Comparison of ENCODE assay signal across 14 mouse cellular contexts in genomic region chr12:100126968-100127865, GRCm38 (mm10). TPM values are rescaled to one million over a fixed set of nuclear protein-coding genes. Genes with fewer than 3 reads are reported as not detected.
DNase-seq lines count a peak whose midpoint lies in the region; ATAC-seq and TF ChIP-seq lines count a peak whose summit lies in the region.
"Had no signal": no experiment of that assay in that cellular context is flagged by ENCODE, and none has a peak within 500 bp of the region (broad histone marks: within the 10 kb centered on the region; RNA-seq: fewer than 3 reads in every experiment).

No protein-coding gene starts in this region.

- no peaks in the 10 kb centered on the region for H3K27me3 ChIP-seq in heart, embryonic 12.5 days (replicated peaks)
- H3K27me3 ChIP-seq in limb, embryonic 12.5 days: no peaks in the 10 kb centered on the region
- H3K27me3 ChIP-seq in small intestine, adult 2 months (ENCODE audit: control insufficient read depth, insufficient read depth, low read length): no peaks in the 10 kb centered on the region
- H3K27me3 ChIP-seq: embryonic facial prominence, embryonic 12.5 days; forebrain, embryonic 13.5 days; limb, embryonic 15.5 days; Patski had no signal

- no peak overlapping the region for H3K9ac ChIP-seq in heart, embryonic 12.5 days
- H3K9ac ChIP-seq in limb, embryonic 12.5 days (replicated peaks): no peak overlapping the region
- H3K9ac ChIP-seq: embryonic facial prominence, embryonic 12.5 days; forebrain, embryonic 13.5 days; limb, embryonic 15.5 days had no signal

- intact Hi-C loops in heart, postnatal 25 days (cut with DNase I): no loop called here

- TF ChIP-seq POLR2A in lung, adult 2 months (IDR thresholded peaks at IDR 0.05; ENCODE audit: borderline replicate concordance, extremely low read depth, low read depth, low read length): no peak
- no peak for TF ChIP-seq POLR2A in small intestine, adult 2 months (IDR thresholded peaks at IDR 0.05; ENCODE audit: low read depth, low read length)

- peak overlapping the region; percentile 67 for H3K27ac ChIP-seq in heart, embryonic 12.5 days (ENCODE audit: poor library complexity, severe bottlenecking)
- H3K27ac ChIP-seq in limb, embryonic 12.5 days: peak overlapping the region; percentile 72
- peak overlapping the region; percentile 24 for H3K27ac ChIP-seq in small intestine, adult 2 months (ENCODE audit: insufficient read depth, low read depth, low read length)
- H3K27ac ChIP-seq: embryonic facial prominence, embryonic 12.5 days; forebrain, embryonic 13.5 days; limb, embryonic 15.5 days had no signal

- H3K4me3 ChIP-seq in heart, embryonic 12.5 days: no peak overlapping the region
- no peak overlapping the region for H3K4me3 ChIP-seq in lung, adult 2 months (replicated peaks; ENCODE audit: extremely low read depth, low read depth, low read length)
- H3K4me3 ChIP-seq in limb, embryonic 12.5 days (replicated peaks): no peak overlapping the region
- H3K4me3 ChIP-seq in small intestine, adult 2 months (ENCODE audit: low read depth, low read length): no peak overlapping the region
- H3K4me3 ChIP-seq: embryonic facial prominence, embryonic 12.5 days; forebrain, embryonic 13.5 days; limb, embryonic 15.5 days had no signal

- 40% methylated on average over 17 of the region's 17 CpGs for WGBS in heart, embryonic 12.5 days
- 57% methylated on average over 17 of the region's 17 CpGs for WGBS in lung, adult 2 months
- WGBS in limb, embryonic 12.5 days: 72% methylated on average over 17 of the region's 17 CpGs
- WGBS in small intestine, adult 2 months: 82% methylated on average over 17 of the region's 17 CpGs

- H3K4me2 ChIP-seq in heart, embryonic 12.5 days: peak overlapping the region; percentile 15
- no peak overlapping the region for H3K4me2 ChIP-seq in limb, embryonic 12.5 days
- H3K4me2 ChIP-seq: embryonic facial prominence, embryonic 12.5 days; forebrain, embryonic 13.5 days; limb, embryonic 15.5 days had no signal

- no peaks in the 10 kb centered on the region for H3K9me3 ChIP-seq in heart, embryonic 12.5 days (replicated peaks)
- no peaks in the 10 kb centered on the region for H3K9me3 ChIP-seq in limb, embryonic 12.5 days
- H3K9me3 ChIP-seq: embryonic facial prominence, embryonic 12.5 days; forebrain, embryonic 13.5 days; limb, embryonic 15.5 days had no signal

- peaks cover 70% of the 10 kb centered on the region for H3K36me3 ChIP-seq in heart, embryonic 12.5 days
- H3K36me3 ChIP-seq in limb, embryonic 12.5 days: peaks cover 90% of the 10 kb centered on the region
- H3K36me3 ChIP-seq in small intestine, adult 2 months (ENCODE audit: control insufficient read depth, insufficient read depth, low read length): peaks cover 67% of the 10 kb centered on the region

- no peak for TF ChIP-seq CTCF in lung, adult 2 months (IDR thresholded peaks at IDR 0.05; ENCODE audit: insufficient read depth, low read length)
- TF ChIP-seq CTCF in small intestine, adult 2 months (IDR thresholded peaks at IDR 0.05; ENCODE audit: extremely low read depth, insufficient read length, insufficient replicate concordance, low read depth, low read length): no peak

- ATAC-seq in heart, embryonic 12.5 days (ENCODE audit: insufficient number of reproducible peaks, low FRiP score): no peak
- no peak for ATAC-seq in limb, embryonic 12.5 days (ENCODE audit: insufficient number of reproducible peaks, insufficient read depth, low FRiP score, low TSS enrichment, low read depth)
- ATAC-seq: forebrain, embryonic 13.5 days; Patski had no signal

- DNase-seq in heart, postnatal 25 days (ENCODE audit: low spot score): no peak
- DNase-seq in lung, adult 18-20 months: peak; percentile 50 to 59
- DNase-seq in lung, adult 2 months: no peak
- DNase-seq in adrenal gland, postnatal 10 days: no peak
- no peak for DNase-seq in layer of hippocampus, postnatal 25 days (ENCODE audit: extremely low spot score in 1 of 2, low spot score in 1 of 2)
- DNase-seq: adrenal gland, postnatal 25 days; cerebellum, adult 18-20 months had no signal

- H3K4me1 ChIP-seq in heart, embryonic 12.5 days (replicated peaks): peaks cover 31% of the 10 kb centered on the region
- peaks cover 12% of the 10 kb centered on the region for H3K4me1 ChIP-seq in lung, adult 2 months (ENCODE audit: control insufficient read depth, insufficient read depth, low read length)
- peaks cover 16% of the 10 kb centered on the region for H3K4me1 ChIP-seq in limb, embryonic 12.5 days (replicated peaks)
- H3K4me1 ChIP-seq in small intestine, adult 2 months (ENCODE audit: control insufficient read depth, insufficient read depth, insufficient read length, low read length): peaks cover 4% of the 10 kb centered on the region; the same call in 1 of the 2 replicates
- H3K4me1 ChIP-seq: embryonic facial prominence, embryonic 12.5 days; forebrain, embryonic 13.5 days had no signal

RNA-seq across cellular contexts. Expression of gene Psmc1, which starts 17.3 kb away (rescaled TPM):
- 210 and 221 TPM in 2 replicates for polyA plus RNA-seq in heart, embryonic 12.5 days (2016; fragmentation: Nextera tagmentation; extraction: Ambion mirVana)
- total RNA-seq in heart, postnatal 25 days (2021): 100 to 1,000 TPM; 119 to 132 TPM
- polyA plus RNA-seq in lung, adult 2 months (2012; rRNA removed): 20.6 and 34.2 TPM in 2 replicates
- polyA plus RNA-seq in limb, embryonic 12.5 days (2016; fragmentation: Nextera tagmentation; extraction: Ambion mirVana): 312 and 322 TPM in 2 replicates
- polyA plus RNA-seq in small intestine, adult 2 months (2012; rRNA removed): 12.8 and 20.0 TPM in 2 replicates
- 100 to 1,000 TPM; 167 to 169 TPM for total RNA-seq in adrenal gland, postnatal 10 days (2021)
- 100 to 1,000 TPM; 171 to 205 TPM for total RNA-seq in layer of hippocampus, postnatal 25 days (2021)

RNA-seq across cellular contexts. Expression of gene Nrde2, which starts 32.2 kb away (rescaled TPM):
- polyA plus RNA-seq in heart, embryonic 12.5 days (2016; fragmentation: Nextera tagmentation; extraction: Ambion mirVana): 9.5 and 10.8 TPM in 2 replicates
- total RNA-seq in heart, postnatal 25 days (2021): 10 to 100 TPM in 1 of 2 experiments, 1 to 10 TPM in 1; 10.0 to 12.7 TPM
- 7.0 and 11.6 TPM in 2 replicates for polyA plus RNA-seq in lung, adult 2 months (2012; rRNA removed)
- 17.9 and 19.8 TPM in 2 replicates for polyA plus RNA-seq in limb, embryonic 12.5 days (2016; fragmentation: Nextera tagmentation; extraction: Ambion mirVana)
- 2.0 and 5.4 TPM in 2 replicates for polyA plus RNA-seq in small intestine, adult 2 months (2012; rRNA removed)
- 10 to 100 TPM; 14.8 to 19.4 TPM for total RNA-seq in adrenal gland, postnatal 10 days (2021)
- total RNA-seq in layer of hippocampus, postnatal 25 days (2021): 10 to 100 TPM; 19.4 to 21.7 TPM

Comparison
In these comparisons a context has a peak if more than half of its experiments do, and no peak if none do; other contexts are left out.
1. DNase-seq: peak in lung, adult 18-20 months (2 of 2); none in heart, postnatal 25 days (single experiment), lung, adult 2 months (single experiment), adrenal gland, postnatal 10 days (single experiment) and layer of hippocampus, postnatal 25 days (0 of 2).
2. Peak in every context shown above with its lines, with median percentiles within 50 percentile points of each other: H3K27ac ChIP-seq.